Mouse (Mus musculus): Measurements from ENCODE around the gene Slit3.

DNA sequence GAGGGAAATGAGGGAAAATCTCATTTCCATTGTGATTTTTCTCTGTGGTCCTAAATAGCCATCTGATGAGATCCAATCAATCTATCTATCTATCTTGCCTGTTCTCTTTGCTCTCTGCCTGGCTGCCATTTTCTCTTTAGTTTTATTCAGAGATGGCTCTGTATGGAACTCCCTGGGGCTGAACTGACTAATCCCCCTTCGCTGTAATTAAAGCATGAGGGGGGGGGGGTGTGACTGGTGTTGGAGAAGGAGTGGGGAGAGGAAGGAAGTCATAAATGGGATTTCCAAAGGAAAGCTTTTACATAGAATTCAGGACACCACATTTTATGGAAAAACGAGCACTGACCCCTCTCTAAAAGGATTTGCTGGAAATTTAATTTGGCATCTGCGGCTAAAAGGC lies 445.7 kb downstream of the Slit3 start:
- TF ChIP-seq POLR2A (IDR thresholded peaks at IDR 0.05; ENCODE audit: low read depth, low read length): no peak
- no peak for TF ChIP-seq CTCF (IDR thresholded peaks at IDR 0.05; ENCODE audit: extremely low read depth, insufficient read length, insufficient replicate concordance, low read depth, low read length)
